Mouse (Mus musculus) G1E (cell line): ENCODE measurements around the gene Cep164.

ENCODE experiments used
- CTCF ChIP-seq: IDR thresholded peaks from 2 replicates; pipeline ENCODE4 v1.5.1; 2012; ENCODE audit warnings: low read depth, low read length, inconsistent platforms, mixed read lengths
- GATA1 ChIP-seq: IDR thresholded peaks from 2 replicates; pipeline ENCODE4 v1.6.1; 2012; ENCODE audit warnings: borderline replicate concordance, low read length, inconsistent platforms, mixed read lengths
- GATA2 ChIP-seq: IDR thresholded peaks from 2 replicates; pipeline ENCODE4 v1.6.1; 2012; ENCODE audit warnings: low read depth, low read length, inconsistent platforms, borderline replicate concordance

DNA sequence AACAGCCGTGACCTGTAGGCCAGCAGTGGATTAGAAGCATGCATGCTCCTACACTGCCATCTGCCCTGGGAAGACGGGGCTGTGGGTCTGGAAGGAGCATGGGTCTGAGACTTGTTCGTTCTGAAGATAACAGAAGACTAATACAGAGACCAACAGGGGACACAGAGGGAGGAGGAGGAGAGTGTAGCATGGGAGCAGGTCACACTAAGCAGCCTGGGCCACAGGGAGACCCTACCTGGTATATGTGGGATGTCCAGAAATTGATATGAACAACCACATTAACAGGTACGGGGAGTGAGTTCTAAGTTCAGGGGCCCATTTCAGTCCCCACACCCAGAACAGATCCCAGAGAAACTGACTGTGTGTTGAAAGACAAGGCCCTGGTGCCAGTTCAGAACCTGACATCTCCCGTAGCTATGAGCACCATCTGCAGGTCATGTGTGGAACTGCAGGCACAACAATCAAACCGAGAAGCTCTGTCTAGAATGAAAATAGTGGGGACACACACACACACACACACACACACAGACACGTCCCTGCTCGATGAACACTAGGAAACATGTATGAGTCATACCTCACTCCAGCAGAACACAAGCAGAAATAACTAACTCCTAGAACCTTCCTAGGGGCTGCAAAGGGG lies 73.9 kb downstream of the Cep164 start:
- peak; percentile 92 for TF ChIP-seq CTCF
- no peak for TF ChIP-seq GATA1
- no peak for TF ChIP-seq GATA2
